Mouse (Mus musculus) granulocyte monocyte progenitor cell, adult 5-6 weeks (primary cell): Measurements from ENCODE around the gene Ces2f. TPM values are rescaled to one million over a fixed set of nuclear protein-coding genes. Genes with fewer than 3 reads are reported as not detected.

ENCODE experiments used
- total RNA-seq, 2 experiments: library from RNA; stranded (forward) in 1 of 2; stranded (reverse) in 1 of 2; fragments of 200-712, 200-1000 nt in 1 of 2; fragments of >200 nt in 1 of 2; fragmentation: Nextera tagmentation in 1 of 2; gene quantifications; 2 replicates each; pipeline ENCODE4 v1.2.3; 2014 to 2017

The Ces2f gene
- total RNA-seq, 2 experiments from 2014 or later = not detected

Other genes with a start within 250 kb of the Ces2f start
- gene Ces2a, start 213.4 kb upstream of the Ces2f start, total RNA-seq (2014; fragmentation: Nextera tagmentation) = not detected in 2 replicates
- not detected in 2 replicates for gene Ces2a, start 213.4 kb upstream of the Ces2f start, total RNA-seq (2017)
- gene Ces2b, start 115.8 kb upstream of the Ces2f start, total RNA-seq (2014; fragmentation: Nextera tagmentation) = not detected in 2 replicates
- gene Ces2b, start 115.8 kb upstream of the Ces2f start, total RNA-seq (2017) = not detected in 2 replicates
- gene Ces2c, start 100.3 kb upstream of the Ces2f start, total RNA-seq (2014; fragmentation: Nextera tagmentation) = not detected in 2 replicates
- not detected in 2 replicates for gene Ces2c, start 100.3 kb upstream of the Ces2f start, total RNA-seq (2017)
- not detected in 2 replicates for gene Ces2e, start 21.1 kb upstream of the Ces2f start, total RNA-seq (2014; fragmentation: Nextera tagmentation)
- gene Ces2e, start 21.1 kb upstream of the Ces2f start, total RNA-seq (2017) = not detected in 2 replicates
- 0.15 and 0.32 TPM in 2 replicates for gene Ces2g, start 14.4 kb downstream of the Ces2f start, total RNA-seq (2014; fragmentation: Nextera tagmentation)
- gene Ces2g, start 14.4 kb downstream of the Ces2f start, total RNA-seq (2017) = 0.65 and 0.88 TPM in 2 replicates
- not detected in 2 replicates for gene Ces2h, start 53.5 kb downstream of the Ces2f start, total RNA-seq (2014; fragmentation: Nextera tagmentation)
- not detected in 2 replicates for gene Ces2h, start 53.5 kb downstream of the Ces2f start, total RNA-seq (2017)
- not detected in 2 replicates for gene Ces3a, start 101.2 kb downstream of the Ces2f start, total RNA-seq (2014; fragmentation: Nextera tagmentation)
- not detected in 2 replicates for gene Ces3a, start 101.2 kb downstream of the Ces2f start, total RNA-seq (2017)
- gene Ces3b, start 136.4 kb downstream of the Ces2f start, total RNA-seq (2014; fragmentation: Nextera tagmentation) = not detected in 2 replicates
- not detected in 2 replicates for gene Ces3b, start 136.4 kb downstream of the Ces2f start, total RNA-seq (2017)
- not detected in 2 replicates for gene Ces4a, start 184.4 kb downstream of the Ces2f start, total RNA-seq (2014; fragmentation: Nextera tagmentation)
- not detected in 2 replicates for gene Ces4a, start 184.4 kb downstream of the Ces2f start, total RNA-seq (2017)
- 119 and 135 TPM in 2 replicates for gene Cbfb, start 223.3 kb downstream of the Ces2f start, total RNA-seq (2014; fragmentation: Nextera tagmentation)
- gene Cbfb, start 223.3 kb downstream of the Ces2f start, total RNA-seq (2017) = 177 and 185 TPM in 2 replicates